Mouse (Mus musculus) frontal cortex, adult 2 months (tissue): ENCODE results near the gene Tmem143. TPM values are rescaled to one million over a fixed set of nuclear protein-coding genes. Genes with fewer than 3 reads are reported as not detected.
"Not testable (repeated sequence)": the region's sequence is repeated elsewhere in the genome, so short reads cannot be mapped to it uniquely, and the experiment has no call there.

Experiments
- DNase-seq, 2 experiments: peaks; one replicate each; pipeline ENCODE4 v3.0.0; 2022; ENCODE audit warnings: low spot score in 1 of 2; ENCODE audit errors: extremely low spot score in 1 of 2
- polyA plus RNA-seq: library from polyadenylated mRNA; depleted of rRNA; stranded (reverse); fragments of >200 nt; gene quantifications from 2 replicates; pipeline ENCODE4 v1.2.3, GENCODE M21; 2012; rRNA removed

The Tmem143 gene
- polyA plus RNA-seq, result 32.5 and 33.6 TPM in 2 replicates

DNA sequence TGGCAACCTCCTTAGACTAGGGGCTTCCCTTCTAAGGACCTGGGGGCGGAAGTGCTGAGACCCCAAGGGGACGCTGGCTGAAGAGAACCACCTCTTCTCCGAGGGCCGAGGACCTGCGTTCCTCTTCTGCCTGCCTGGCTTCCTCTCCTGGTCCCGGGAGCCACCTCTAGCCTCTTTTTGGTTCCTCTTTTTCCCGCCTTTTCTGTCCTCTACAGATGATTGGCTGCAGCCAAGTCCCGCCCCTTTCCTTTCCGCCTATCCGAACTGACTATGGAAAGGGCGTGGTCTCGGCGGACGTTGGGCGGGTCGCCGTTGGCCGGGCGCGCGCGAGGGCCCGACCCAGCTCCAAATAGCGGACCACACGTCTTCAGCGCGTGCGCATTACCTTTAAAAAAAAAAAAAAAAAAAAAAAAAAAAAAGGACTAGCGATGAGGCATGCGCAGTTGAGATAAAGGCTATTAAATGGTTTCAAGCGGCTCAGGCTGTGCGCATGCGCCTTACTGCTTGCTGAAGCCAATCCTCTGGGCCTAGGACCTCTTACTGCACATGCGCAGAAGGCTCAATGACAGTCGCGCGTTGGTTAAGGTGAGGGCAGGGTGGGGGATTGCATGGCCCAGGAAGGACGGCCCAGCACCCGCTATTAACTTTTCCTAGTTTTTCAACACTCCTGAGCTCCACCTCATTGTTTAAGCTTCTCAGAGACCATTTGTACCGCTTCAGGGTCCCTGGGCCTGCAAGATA is at the start of gene Tmem143, which contains the start of gene Syngr4:
Tmem143 (plus strand) TSS at position 425 of the 741 bp plus-strand sequence.
Syngr4 (minus strand) TSS at position 198 of the 741 bp plus-strand sequence.
- DNase-seq, result peak; percentile 97

DNA sequence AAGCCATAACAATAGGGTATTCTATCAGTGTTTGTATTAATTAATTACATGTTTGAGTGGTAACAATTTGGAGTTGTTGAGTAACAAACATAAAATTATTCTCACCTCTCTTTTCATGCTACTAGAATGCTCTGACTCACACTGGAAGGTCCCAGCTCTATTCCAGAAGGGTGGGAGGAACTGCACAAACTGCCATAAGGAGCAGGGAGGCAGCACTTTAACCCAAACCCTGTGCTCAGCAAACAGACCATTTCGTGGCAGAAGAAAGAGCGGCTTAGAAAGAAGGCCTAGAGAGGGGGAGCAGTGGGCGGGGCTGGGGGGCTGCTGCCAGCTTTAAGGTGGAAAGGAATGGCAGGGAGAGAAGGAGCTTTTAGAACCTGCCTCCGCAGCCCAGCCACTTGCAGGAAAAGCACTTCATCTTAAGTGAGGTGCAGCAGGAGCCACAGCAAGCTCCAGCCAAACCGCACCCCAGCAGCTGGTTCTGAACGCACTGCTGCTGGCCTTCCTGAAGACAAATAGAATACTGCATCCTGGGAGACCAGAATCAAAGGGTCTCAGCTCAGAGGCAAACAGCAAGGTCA is 48.2 kb upstream of the Tmem143 start:
- DNase-seq, result no peak

DNA sequence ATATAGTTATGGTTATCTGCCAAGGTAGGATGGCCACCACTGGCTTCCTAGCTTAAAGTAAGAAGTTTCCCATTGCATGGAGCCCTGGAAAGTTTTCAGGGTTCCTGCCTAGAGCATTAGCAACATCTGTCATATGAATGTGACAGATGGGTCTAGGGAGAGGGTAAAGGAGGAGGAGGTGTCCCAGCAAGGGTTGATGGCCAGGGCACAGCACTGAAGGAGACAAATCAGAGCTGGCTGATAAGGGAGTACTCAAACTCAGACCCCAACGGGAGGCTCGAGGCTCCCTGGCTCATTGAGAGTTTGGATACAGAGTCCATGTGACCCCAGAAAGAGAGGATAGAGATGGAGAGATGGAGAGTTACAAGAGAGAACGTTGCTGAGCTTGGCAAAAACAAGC is 46.1 kb upstream of the Tmem143 start:
- DNase-seq, result no peak

DNA sequence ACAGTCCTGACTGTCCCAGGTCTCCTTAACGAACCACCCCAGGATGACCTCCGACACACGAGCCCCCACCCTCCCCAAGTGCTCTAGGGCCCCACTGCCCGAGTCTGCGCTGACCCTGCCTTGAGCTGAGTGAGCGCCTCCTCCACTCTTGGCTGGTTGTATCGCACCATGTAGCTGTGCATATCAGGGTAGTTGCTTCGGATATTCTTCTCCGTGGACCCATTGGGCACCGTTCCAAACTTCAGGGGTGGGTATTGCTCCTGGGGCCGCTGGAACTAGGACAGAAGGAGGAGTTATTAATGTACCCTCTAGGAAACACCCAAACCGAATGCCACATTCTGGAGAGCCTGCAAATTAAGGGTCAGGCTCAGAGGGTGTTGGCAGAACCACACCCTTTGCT is 43.7 kb upstream of the Tmem143 start:
- DNase-seq, result no peak

DNA sequence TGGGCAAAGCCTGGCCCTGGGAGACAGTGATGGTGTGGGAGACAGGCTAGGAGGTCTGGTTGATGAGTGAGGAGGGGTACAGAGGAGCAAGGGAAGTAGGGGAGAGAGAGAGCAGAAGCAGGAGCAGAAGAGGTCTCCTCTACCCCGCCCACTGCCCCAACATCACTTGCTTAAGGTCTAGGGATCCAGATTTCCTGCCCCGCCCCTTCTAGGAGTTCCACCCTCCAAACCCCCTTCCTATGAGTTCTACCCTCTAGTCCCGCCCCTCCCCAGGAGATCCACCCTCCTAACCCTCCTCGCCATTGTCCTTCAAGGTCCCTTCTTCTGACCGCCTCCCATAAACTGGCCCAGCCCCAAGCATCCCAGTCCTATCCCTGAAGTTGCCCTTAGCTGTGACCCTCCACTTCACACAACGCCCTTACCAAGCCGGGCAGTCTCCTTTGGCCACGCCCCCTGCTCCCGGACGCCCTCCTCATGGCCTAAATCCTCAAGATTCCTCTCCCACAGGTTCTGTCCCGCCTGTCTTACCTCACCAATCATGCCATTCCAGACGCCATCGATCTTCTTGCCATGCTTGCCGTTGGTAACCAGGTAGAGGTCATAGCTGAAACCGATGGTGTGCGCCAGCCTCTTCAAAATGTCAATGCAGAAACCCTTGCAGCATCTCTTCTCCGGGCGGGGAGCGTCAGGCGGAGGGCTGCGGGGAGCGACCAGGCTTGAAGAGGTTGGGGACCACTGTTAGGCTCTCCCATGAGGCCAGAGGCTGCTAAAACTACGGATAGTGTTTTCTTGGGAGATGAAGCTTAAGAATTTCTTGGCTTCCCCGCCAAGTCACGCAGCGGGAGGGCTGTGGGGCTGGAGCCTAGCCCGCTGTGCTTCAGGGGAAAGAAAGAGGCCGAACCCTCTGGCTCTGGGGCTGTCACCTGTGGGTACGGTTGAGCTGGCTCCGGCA is 39.5 kb upstream of the Tmem143 start:
- DNase-seq, result no peak

DNA sequence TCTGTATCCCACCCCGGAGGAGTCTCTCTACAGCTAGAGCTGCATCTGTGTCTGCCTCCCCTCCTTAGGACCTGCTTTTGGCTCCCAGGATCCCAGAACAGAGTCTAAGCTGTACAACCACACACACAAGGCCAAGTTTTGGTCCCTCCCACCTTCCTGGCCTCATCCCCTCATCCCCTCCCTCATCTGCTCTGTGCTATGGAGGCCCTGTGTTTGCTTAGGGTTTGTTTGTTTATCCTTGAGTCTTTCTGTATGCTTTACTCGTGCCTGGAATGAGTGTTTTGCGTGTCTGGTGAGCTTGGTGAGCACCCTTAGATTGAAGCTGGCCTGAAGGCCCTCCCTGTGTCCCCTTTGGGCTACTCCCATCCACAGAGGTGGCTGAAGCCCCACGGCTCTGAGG is 37.7 kb upstream of the Tmem143 start:
- DNase-seq, result no peak

DNA sequence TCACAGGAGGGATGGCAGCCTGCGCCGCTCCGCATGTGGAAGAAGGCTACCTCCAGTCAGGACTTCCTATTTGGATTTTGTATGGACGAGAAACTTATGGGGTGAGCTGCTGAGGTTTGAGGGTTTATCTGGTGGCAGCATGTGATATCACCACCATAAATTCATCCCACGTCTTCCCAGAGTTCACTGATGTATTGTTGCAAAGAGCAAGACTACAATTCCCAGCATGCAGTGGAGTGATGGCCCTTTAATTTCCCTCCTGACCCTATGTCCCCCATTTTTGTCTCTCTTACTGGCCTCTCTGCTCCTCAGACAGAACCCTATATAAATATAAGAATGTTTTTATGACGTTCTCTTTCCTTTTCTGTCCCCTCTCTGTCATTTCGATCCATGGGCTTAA is 33.9 kb upstream of the Tmem143 start:
- DNase-seq, result no peak

DNA sequence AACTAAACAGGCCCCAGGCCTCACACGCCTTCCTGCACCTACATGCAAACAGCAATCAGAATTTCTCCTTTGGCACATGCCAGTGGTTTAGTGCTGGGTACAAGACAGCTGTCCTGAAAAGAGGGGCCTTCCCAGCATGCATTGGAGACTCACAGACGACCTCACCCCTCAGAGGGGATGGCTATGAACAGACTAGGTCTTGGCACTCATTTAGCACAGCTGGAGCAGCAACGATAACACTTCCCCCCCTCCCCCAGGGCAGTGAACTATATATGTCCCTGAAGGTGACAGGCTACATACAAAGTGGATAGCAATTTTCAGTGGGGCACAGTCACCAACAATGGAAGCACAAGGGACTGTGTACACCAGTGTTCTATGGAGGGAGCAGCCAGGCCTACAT is 32.3 kb upstream of the Tmem143 start:
- no peak for DNase-seq

DNA sequence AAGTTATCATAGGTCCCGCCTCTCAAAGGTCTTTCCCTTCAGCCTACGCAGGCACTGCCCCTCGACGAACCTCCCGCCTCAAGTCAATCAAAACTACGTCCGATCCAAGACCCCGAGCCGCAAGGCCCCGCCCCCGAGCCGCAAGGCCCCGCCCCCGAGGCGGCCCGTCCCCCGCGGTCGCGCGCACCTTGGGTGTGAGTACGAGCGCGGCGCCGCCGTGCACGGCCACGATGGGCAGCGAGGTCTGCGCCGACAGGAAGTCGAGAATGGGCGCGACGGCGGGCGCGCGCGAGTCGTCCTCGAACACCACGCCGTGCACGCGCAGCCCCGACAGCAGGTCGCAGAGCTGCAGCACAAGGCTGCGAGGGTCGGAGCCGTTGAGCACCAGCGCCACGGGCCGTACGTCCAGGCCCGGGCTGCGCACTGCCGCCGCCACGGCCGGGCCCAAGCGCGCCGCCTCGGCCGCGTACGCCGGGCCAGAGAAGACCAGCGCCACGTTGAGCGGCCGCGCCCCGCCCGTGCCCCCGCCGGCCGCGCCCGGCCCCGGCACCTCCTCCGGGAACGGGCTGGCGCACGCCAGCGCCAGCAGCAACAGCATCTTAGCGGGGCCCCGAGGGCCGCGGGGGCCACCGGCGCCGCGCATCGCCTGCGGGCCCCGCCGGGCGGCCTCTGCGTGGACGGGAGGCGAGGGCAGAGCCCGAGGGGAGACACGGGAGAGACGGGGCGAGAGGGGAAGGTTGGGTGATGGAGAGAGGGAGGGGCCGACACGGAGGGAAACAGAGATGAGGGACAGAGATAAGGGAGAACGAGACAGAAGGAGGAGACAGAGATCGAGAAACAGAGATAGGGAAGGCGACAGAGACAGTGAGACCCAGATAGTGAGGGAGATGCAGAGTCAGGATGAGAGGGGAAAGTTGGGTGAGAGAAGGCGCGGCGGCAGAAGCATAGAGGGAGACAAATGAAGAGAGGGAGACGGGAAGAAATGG is 30.5 kb upstream of the Tmem143 start:
- peak; percentile 49 to 77 for DNase-seq

DNA sequence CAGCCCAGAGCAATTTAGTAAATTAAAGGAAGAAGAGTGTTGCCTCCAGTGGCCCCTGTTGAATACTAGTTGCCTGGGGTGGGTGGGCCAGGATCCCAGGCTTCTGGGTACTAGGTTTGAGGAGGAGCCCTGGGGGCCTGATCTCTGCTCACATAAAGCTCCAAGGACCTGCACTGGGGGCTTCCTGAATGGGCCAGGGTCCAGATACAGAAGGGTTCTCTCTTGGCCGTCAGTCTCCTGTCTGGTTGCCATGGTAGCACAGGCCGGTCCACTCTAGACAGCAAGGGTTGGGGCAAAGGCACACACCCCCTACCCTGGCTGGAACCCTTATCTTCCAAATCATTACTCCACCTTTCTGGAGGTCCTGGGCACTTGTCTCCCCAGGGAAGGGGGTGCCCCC is 28.9 kb upstream of the Tmem143 start:
- DNase-seq, result no peak

DNA sequence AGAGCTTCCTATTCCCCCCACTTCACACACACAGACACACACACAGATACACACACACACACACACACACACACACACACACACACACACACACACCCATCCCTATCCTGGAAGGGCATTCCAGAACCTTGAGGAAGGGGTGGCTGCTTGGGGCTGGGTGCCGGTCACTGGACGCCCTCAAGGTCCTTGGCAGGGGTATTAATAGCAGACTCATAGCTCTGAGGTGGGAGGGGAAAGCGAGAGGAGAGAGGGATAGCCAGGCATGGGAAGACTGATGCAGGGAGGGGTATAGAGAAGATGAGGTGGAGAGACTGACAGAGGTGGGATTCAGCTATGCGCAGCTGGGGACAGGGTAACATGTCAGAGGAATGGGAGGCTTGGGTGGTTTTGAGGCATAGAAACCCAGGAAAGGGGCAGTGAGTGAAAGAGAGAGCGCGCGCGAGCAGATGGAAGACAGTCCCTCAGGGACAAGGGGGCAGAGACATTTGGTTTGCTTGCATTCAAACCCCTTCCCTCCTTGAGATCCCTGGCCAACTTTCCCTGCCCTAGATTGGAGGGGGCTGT is 27.6 kb upstream of the Tmem143 start:
- DNase-seq, result no peak

DNA sequence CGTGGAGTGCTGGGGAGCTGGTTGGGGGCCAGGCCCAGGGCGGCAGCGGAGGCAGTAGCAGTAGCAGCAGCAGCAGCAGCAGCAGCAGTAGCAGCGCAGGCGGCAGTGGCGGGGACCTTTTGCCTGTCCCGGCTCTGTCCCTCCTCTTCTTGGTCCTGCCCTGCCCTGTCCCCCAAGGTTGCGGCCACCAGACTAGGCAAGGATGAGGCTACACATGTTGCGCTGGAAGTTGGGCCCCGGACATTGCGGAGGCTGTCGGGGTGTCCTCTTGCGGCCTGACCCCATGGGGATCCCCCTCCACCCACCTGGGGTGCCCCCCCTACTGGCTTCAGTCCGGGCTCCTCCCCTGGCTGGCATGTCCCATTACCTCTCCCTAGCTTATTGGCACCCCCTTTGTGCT is 27.0 kb upstream of the Tmem143 start:
- DNase-seq, result no peak

DNA sequence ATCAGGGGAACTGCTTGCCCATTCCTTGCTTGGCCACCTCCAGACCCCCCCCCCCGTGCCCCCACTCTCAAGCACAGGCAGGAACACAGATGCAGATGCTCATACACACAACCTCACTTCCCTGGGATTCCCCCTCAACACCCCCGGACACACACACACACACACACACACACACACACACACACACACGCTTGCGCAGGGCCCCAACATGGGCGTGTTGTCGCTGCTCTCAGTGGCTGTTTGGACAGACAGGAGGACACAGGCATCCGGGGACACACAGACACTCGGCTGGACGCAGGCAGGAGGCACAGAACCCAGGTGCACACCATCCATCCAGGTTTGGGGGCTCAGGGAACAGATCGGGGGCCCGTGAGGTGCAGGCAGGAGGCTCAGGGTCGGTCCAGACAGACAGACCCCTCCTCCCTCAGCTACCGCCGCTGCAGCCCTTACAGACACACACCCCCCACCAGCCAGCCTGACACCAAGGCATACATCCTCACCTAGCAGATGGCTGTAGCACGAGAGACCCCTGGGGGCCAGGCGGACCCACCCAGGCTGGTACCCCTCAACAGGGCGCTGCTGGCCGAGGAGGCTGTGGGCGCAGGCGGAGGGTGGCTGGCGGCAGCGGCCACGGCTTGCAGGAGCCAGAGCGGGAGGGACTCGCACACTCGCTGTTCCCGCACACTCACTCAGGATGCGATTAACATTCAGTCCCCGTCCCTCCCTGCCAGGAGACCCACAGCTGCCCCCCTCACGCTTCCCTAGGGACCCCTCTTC is 26.3 kb upstream of the Tmem143 start:
- DNase-seq, result no peak

DNA sequence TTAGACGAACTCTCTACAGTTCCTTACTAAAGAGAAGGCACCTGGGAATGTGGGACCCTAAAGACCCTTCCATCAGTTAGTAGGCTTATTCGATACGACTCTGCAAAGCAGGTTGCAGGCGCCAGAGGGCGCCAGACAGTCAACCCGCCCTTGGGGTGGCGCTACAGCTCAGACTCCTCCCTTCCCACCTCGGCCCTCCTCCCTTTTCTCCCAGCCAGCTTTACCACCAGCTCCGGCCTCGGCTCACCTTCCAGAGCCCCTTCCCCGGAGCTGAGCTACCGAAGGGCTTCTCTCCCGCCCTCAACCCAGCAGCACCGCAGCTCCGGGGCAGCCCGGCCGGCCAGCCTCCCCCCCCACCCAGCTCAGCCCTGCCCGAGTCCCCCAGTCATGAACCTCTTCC is 24.1 kb upstream of the Tmem143 start, which contains the start of gene Kdelr1:
Kdelr1 (plus strand) TSS at position 149 of the 400 bp plus-strand sequence.
- peak; percentile 64 to 95 for DNase-seq

DNA sequence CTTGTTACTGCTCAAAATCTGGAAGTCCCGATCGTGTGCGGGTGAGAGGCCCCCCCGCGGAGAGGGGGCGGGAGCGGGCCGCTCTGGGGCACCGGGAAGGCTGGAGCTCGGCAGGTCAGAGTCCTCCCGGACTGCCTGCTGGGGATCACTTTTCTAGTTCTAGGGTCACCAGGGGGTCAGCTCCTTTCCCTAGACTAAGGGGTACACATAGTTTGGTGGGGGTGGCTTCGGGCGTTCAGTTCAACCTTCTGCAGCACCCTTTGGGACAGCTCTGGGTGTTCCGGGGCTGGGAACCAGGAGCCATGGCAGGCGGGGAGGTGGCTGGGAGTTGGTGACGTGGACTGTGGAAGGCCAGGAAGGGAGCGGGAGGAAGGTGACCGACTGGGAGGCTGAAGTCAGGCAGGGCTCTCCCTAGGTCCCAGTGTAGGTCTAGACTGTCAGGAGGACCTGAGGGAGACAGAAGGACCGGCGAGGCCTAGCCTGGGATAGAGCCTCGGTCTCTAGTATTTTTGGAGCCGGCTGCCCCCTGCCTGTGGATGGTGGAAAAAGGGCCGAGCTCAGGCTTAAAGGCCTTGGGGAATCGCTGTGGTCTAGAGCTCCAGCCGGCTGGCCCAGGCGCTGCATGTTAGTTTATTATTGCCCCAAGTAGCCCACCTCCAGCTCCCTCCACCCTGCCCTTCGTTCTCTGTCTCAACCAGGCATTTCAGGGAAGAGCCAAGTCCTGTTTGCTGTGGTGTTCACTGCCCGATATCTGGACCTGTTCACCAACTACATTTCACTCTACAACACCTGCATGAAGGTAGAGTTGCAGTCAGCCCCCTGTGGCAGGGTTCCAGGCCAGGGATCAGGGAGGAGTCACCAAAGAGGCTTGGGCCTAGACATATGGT is 23.4 kb upstream of the Tmem143 start:
- peak in 1 of 2 experiments; percentile 50 for DNase-seq

DNA sequence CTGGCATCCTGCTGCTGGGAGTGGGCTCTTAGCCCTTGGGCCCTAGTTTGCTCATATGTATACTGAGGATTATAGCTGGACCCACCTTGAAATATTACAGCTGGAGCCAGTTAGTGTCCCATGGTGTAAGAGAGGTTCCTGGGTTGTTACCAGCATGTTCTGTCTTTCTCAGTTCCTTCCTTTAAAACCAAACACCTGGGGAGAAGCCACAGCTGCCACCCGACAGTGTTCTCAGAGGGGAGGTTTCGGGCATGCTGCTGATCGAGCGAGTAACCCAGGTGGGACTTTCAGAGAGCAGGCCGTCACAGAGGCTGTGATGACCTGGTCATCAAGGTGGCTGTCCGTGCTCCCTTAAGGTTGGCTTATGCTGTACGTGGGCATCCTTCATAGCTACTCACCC is 19.8 kb upstream of the Tmem143 start:
- DNase-seq, result no peak

DNA sequence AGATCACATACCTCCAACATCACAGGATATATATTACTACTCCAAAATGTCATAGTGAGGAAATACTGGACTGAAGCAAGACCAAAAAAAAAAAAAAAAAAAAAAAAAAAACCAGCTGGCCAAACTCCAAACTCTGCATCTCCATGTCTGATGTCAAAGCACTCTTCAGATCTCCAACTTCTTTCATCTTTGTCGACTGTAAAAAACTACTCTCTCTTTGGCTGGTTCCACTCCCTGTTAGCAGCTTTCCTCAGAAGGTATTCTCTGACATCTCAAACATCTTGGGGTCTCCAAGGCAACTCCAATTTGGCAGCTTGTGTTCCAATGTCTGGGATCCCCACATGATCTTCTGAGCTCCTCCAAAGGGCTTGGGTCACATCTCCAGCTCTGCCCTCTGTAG is 18.5 kb upstream of the Tmem143 start, which contains the start of gene Grin2d:
Grin2d (minus strand) TSS at position 101 of the 400 bp plus-strand sequence.
- DNase-seq, result not testable (repeated sequence)

DNA sequence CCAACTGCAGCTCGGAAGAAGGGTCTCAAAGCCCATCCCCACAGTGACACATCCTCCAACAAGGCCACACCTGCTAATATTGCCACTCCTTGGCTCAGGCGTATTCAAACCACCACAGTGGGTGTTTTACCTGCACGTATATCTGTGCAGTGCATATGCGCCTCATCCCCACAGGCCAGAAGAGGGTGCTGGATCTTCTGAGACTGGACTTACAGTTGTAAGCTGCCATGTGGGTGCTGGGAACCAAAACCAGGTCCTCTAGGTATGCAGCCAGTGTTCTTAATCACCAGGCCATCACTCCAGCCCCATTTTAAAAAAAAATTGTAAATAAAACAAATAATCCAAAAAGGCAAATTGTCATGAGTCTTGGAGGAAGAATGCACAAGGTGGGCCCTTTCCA is 16.2 kb upstream of the Tmem143 start:
- DNase-seq, result no peak
